Comparison of ENCODE assay signal across 22 mouse cellular contexts in the genomic region with DNA sequence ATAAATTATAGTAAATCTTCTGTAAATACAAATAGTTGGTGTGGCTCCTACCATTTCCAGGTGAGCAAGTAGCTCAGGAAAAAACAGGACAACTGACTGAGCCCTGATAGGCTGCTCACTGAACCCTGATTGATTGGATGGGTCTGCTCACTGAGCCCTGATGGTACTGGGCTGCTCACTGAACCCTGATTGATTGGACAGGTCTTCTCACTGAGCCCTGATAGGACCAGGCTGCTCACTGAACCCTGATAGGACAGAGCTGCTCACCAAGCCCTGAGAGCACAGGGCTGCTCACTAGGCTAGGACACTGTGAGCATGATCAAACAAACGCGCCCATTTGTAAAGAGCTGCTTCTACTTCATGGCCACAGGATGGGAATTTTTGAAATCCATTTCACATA. TPM values are rescaled to one million over a fixed set of nuclear protein-coding genes. Genes with fewer than 3 reads are reported as not detected.
DNase-seq lines count a peak whose midpoint lies in the region; ATAC-seq and TF ChIP-seq lines count a peak whose summit lies in the region.
"Had no signal": no experiment of that assay in that cellular context is flagged by ENCODE, and none has a peak within 500 bp of the region (broad histone marks: within the 10 kb centered on the region; RNA-seq: fewer than 3 reads in every experiment).

No protein-coding gene starts in this region.

- WGBS in hindbrain, embryonic 16.5 days, result 94% methylated on average over 2 of the region's 2 CpGs
- 90% methylated on average over 2 of the region's 2 CpGs for WGBS in neural tube, embryonic 13.5 days
- WGBS in limb, embryonic 10.5 days, result 98% methylated on average over 2 of the region's 2 CpGs

- H3K4me1 ChIP-seq in hindbrain, embryonic 16.5 days (ENCODE audit: control insufficient read depth, insufficient read depth, low read depth, low read length), result no peaks in the 10 kb centered on the region
- H3K4me1 ChIP-seq in neural tube, embryonic 13.5 days (replicated peaks), result no peaks in the 10 kb centered on the region
- H3K4me1 ChIP-seq in limb, embryonic 10.5 days, result no peaks in the 10 kb centered on the region
- H3K4me1 ChIP-seq: embryonic facial prominence, embryonic 12.5 days; forebrain, embryonic 15.5 days; liver, embryonic 12.5 days; lung, embryonic 15.5 days had no signal

- no peak for TF ChIP-seq CTCF in brain, embryonic 14.5 days (IDR thresholded peaks at IDR 0.05; ENCODE audit: borderline replicate concordance, extremely low read depth, insufficient read depth, insufficient read length)

- no peak overlapping the region for H3K4me3 ChIP-seq in hindbrain, embryonic 16.5 days (ENCODE audit: low read length)
- H3K4me3 ChIP-seq in neural tube, embryonic 13.5 days, result no peak overlapping the region
- no peak overlapping the region for H3K4me3 ChIP-seq in limb, embryonic 10.5 days
- H3K4me3 ChIP-seq: embryonic facial prominence, embryonic 12.5 days; forebrain, embryonic 15.5 days; left cerebral cortex, adult 2 months; liver, embryonic 12.5 days; lung, embryonic 15.5 days; myocyte had no signal

- no peaks in the 10 kb centered on the region for H3K27me3 ChIP-seq in hindbrain, embryonic 16.5 days (replicated peaks; ENCODE audit: control insufficient read depth, insufficient read depth, low read length)
- H3K27me3 ChIP-seq in neural tube, embryonic 13.5 days, result no peaks in the 10 kb centered on the region
- H3K27me3 ChIP-seq in limb, embryonic 10.5 days (ENCODE audit: low read depth, poor library complexity, severe bottlenecking), result no peaks in the 10 kb centered on the region
- H3K27me3 ChIP-seq: CH12.LX; embryonic facial prominence, embryonic 12.5 days; forebrain, embryonic 15.5 days; liver, embryonic 12.5 days; lung, embryonic 15.5 days had no signal

- no peak overlapping the region for H3K27ac ChIP-seq in hindbrain, embryonic 16.5 days (ENCODE audit: low read depth, low read length)
- H3K27ac ChIP-seq in neural tube, embryonic 13.5 days (replicated peaks), result no peak overlapping the region
- H3K27ac ChIP-seq in limb, embryonic 10.5 days, result no peak overlapping the region
- H3K27ac ChIP-seq: embryonic facial prominence, embryonic 12.5 days; forebrain, embryonic 15.5 days; left cerebral cortex, adult 2 months; liver, embryonic 12.5 days; lung, embryonic 15.5 days; macrophage had no signal

- DNase-seq in embryo, embryonic 10 days (ENCODE audit: low spot score), result peak; percentile 3
- no peak for DNase-seq in embryo, embryonic 10.5 days (ENCODE audit: low spot score)
- peak; percentile 42 for DNase-seq in brain, embryonic 14.5 days (ENCODE audit: low read depth)
- DNase-seq in yolk sac, embryonic 10.5 days (ENCODE audit: low spot score), result no peak
- DNase-seq in adrenal gland, postnatal 36 days, result no peak
- DNase-seq in limb, embryonic 10.5 days (ENCODE audit: low spot score), result no peak
- DNase-seq: cerebellum, postnatal 10 days; heart, postnatal 14 days; right cerebral cortex, postnatal 4 days; thymus, postnatal 4 days had no signal

- ATAC-seq in hindbrain, embryonic 16.5 days, result peak; percentile 85
- ATAC-seq in neural tube, embryonic 13.5 days (ENCODE audit: low read depth), result peak; percentile 56; the same call in 1 of the 2 replicates
- ATAC-seq: forebrain, embryonic 15.5 days; liver, embryonic 12.5 days had no signal

- TF ChIP-seq POLR2A in brain, embryonic 14.5 days (IDR thresholded peaks at IDR 0.05; ENCODE audit: borderline replicate concordance, extremely low read depth, insufficient read depth, insufficient read length, poor library complexity, severe bottlenecking), result no peak

- no peaks in the 10 kb centered on the region for H3K9me3 ChIP-seq in hindbrain, embryonic 16.5 days (ENCODE audit: control insufficient read depth, low read length)
- no peaks in the 10 kb centered on the region for H3K9me3 ChIP-seq in neural tube, embryonic 13.5 days
- H3K9me3 ChIP-seq in limb, embryonic 10.5 days (replicated peaks), result no peaks in the 10 kb centered on the region
- H3K9me3 ChIP-seq: embryonic facial prominence, embryonic 12.5 days; forebrain, embryonic 15.5 days; liver, embryonic 12.5 days; lung, embryonic 15.5 days had no signal

- H3K36me3 ChIP-seq in hindbrain, embryonic 16.5 days (ENCODE audit: control insufficient read depth, insufficient read depth, low read length), result no peaks in the 10 kb centered on the region
- no peaks in the 10 kb centered on the region for H3K36me3 ChIP-seq in neural tube, embryonic 13.5 days
- no peaks in the 10 kb centered on the region for H3K36me3 ChIP-seq in limb, embryonic 10.5 days
- H3K36me3 ChIP-seq: embryonic facial prominence, embryonic 12.5 days; forebrain, embryonic 15.5 days; liver, embryonic 12.5 days; lung, embryonic 15.5 days had no signal

- no peak overlapping the region for H3K9ac ChIP-seq in hindbrain, embryonic 16.5 days (ENCODE audit: low read depth, low read length)
- no peak overlapping the region for H3K9ac ChIP-seq in neural tube, embryonic 13.5 days
- H3K9ac ChIP-seq: embryonic facial prominence, embryonic 12.5 days; forebrain, embryonic 15.5 days; liver, embryonic 12.5 days; lung, embryonic 15.5 days had no signal

- no peak overlapping the region for H3K4me2 ChIP-seq in hindbrain, embryonic 16.5 days (ENCODE audit: low read length)
- H3K4me2 ChIP-seq in neural tube, embryonic 13.5 days, result no peak overlapping the region
- H3K4me2 ChIP-seq: embryonic facial prominence, embryonic 12.5 days; forebrain, embryonic 15.5 days; heart, embryonic 11.5 days; liver, embryonic 12.5 days; lung, embryonic 15.5 days had no signal

RNA-seq across cellular contexts. Expression of gene 3830403N18Rik, which starts 15.0 kb away (rescaled TPM):
- polyA plus RNA-seq in brain, embryonic 14.5 days (2012; rRNA removed), result 0.13 and 0.23 TPM in 2 replicates
- polyA plus RNA-seq in hindbrain, embryonic 16.5 days (2015; fragmentation: Nextera tagmentation; extraction: Ambion mirVana), result 0.36 and 0.41 TPM in 2 replicates
- 0.69 TPM in 1 of 2 replicates, not detected in the other for polyA plus RNA-seq in neural tube, embryonic 13.5 days (2015; fragmentation: Nextera tagmentation; extraction: Ambion mirVana)
- total RNA-seq in adrenal gland, postnatal 36 days (2021), result not detected
- polyA plus RNA-seq in limb, embryonic 10.5 days (2016; fragmentation: Nextera tagmentation; extraction: Ambion mirVana), result 0.20 and 0.56 TPM in 2 replicates
- total RNA-seq: left cerebral cortex, adult 2 months had no signal
- polyA plus RNA-seq: kidney, embryonic 14.5 days had no signal

Comparison
In these comparisons a context has a peak if more than half of its experiments do, and no peak if none do; other contexts are left out.
1. DNase-seq: peak in embryo, embryonic 10 days (single experiment) and brain, embryonic 14.5 days (single experiment); none in embryo, embryonic 10.5 days (single experiment), yolk sac, embryonic 10.5 days (single experiment), adrenal gland, postnatal 36 days (0 of 2) and limb, embryonic 10.5 days (single experiment).